In genomic region chr19:20549409-20549808, GRCm38 (mm10) we compare ENCODE assay signal across 14 mouse cellular contexts.
"Had no signal": no experiment of that assay in that cellular context is flagged by ENCODE, and none has a peak within 500 bp of the region (broad histone marks: within the 10 kb centered on the region; RNA-seq: fewer than 3 reads in every experiment).

No protein-coding gene starts in this region.

- H3K27me3 ChIP-seq: limb, embryonic 13.5 days; midbrain, embryonic 13.5 days; neural tube, embryonic 13.5 days; stomach, embryonic 15.5 days had no signal

- H3K9ac ChIP-seq: limb, embryonic 13.5 days; liver, embryonic 14.5 days; midbrain, embryonic 13.5 days; neural tube, embryonic 13.5 days; stomach, embryonic 15.5 days had no signal

- H3K36me3 ChIP-seq: limb, embryonic 13.5 days; midbrain, embryonic 13.5 days; neural tube, embryonic 13.5 days; stomach, embryonic 15.5 days had no signal

- H3K4me3 ChIP-seq: limb, embryonic 13.5 days; midbrain, embryonic 13.5 days; neural tube, embryonic 13.5 days; stomach, embryonic 15.5 days had no signal

- ATAC-seq: midbrain, embryonic 13.5 days had no signal

- DNase-seq: kidney, postnatal 36 days; layer of hippocampus, adult 9-11 months; layer of hippocampus, postnatal 36 days; left cerebral cortex, postnatal 4 days; lung, adult 18-20 months; retina, postnatal 1 day; right cerebral cortex, postnatal 4 days; thymus, postnatal 4 days had no signal

- H3K4me1 ChIP-seq: limb, embryonic 13.5 days; midbrain, embryonic 13.5 days; neural tube, embryonic 13.5 days; stomach, embryonic 15.5 days had no signal

- H3K27ac ChIP-seq: kidney, postnatal 0 days; limb, embryonic 13.5 days; liver, embryonic 14.5 days; midbrain, embryonic 13.5 days; neural tube, embryonic 13.5 days; stomach, embryonic 15.5 days had no signal
